Mouse (Mus musculus) adrenal gland, postnatal 4 days (tissue): Measurements from ENCODE around the gene Ppm1h. TPM values are rescaled to one million over a fixed set of nuclear protein-coding genes. Genes with fewer than 3 reads are reported as not detected.

Experiments
- DNase-seq, 2 experiments: peaks; one replicate each; pipeline ENCODE4 v3.0.0; 2021 to 2022; ENCODE audit warnings: low spot score in 2 of 2, mixed read lengths in 2 of 2
- total RNA-seq, 2 experiments: library from RNA; stranded (reverse); gene quantifications; 2 replicates each; pipeline ENCODE4 v1.2.3; 2021

Gene Ppm1h
- total RNA-seq, 2 experiments from 2014 or later = 16.7 to 25.9 TPM

- DNase-seq = no peak
Observed at GRCm38 (mm10) chr10:122742136-122742535, 63.6 kb downstream of the Ppm1h start.

DNA sequence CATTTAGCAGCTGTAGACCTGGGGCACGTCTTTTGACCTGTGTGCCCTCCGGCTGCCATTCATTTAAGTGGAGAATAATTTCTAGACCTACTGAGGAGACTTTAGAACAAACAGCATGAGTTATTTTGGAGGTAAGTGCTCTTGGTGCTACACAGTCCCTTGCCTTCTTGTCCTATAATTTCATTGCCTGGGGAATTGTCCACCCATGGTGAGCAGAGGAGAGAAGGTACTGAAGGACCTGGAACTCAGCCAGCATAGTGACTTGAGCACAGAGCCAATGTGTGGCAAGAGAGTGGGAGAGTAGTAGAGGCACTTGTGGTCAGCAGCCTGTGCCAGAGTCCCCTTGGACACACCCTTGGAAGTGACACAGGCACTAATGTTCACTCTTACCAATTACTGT is 64.8 kb downstream of the Ppm1h start:
- no peak for DNase-seq

DNA sequence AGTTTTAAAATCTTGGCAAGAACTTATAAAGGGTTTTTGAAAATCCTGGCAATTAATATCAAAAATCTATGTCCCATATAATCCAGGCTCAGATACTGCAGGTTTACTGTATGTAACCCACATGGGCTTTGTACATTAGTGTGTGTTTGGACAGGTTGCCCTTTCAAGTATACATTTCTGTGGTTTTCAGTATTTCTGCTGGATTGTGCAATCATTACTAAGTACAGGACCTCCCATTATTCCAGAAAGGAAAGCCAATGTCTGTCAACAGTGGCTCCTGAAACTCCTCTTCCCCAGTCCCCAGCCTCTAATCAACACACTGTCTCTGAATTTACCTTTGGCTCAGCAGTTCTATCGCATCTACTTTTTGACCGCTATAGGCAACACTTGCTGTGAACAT is 66.4 kb downstream of the Ppm1h start:
- DNase-seq = no peak

DNA sequence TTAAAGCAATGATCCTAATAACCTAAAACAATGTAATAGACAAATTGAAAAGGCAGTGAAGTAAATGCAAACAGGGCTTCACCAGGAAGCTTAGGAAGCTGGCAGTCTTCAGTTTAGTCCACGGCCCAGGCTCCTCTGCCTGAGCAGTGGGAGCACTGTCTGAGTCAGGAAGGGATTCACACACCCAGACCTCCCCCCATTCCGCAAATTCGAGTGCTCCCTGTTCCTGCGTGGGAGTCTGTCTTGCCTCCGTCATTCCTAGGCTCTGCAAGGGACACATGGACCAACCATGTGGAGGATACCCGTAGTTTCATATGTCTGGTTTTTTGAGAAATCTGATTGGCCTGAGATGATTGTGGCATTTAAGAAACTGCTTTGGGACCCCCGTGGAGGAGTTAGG is 67.6 kb downstream of the Ppm1h start:
- no peak for DNase-seq

- DNase-seq = no peak
Observed at GRCm38 (mm10) chr10:122747151-122747925, 68.8 kb downstream of the Ppm1h start.

DNA sequence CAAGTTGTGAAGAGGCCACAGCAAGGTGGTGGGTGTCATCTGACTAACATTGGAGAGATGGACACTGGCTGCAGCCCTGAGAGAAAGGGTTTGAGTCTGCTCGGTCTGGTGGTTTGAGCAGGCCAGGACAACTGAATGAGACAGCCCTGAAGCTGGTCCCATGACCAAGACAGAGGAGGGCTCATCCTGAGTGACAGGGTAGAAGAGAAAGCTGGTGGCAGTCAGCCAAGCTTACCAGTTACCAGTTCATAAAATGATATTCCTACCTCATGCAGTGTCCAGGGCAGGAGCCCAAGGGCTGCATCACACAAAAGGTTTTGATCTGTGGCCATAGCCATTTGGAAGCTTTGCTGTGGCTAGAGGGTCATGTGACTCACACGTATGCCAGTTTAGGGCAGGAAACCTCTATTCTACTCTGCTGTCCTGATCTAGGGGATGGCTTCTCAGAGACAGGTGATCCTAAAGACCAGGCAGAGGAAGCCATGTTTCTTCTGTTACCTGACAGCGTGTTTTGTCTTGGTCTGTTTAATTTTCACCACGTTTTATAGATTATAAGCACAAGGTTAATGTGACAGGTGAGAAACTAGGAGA is 69.9 kb downstream of the Ppm1h start:
- DNase-seq = no peak

GRCm38 (mm10) chr10:122749071-122749470 is 70.5 kb downstream of the Ppm1h start:
- no peak for DNase-seq

DNA sequence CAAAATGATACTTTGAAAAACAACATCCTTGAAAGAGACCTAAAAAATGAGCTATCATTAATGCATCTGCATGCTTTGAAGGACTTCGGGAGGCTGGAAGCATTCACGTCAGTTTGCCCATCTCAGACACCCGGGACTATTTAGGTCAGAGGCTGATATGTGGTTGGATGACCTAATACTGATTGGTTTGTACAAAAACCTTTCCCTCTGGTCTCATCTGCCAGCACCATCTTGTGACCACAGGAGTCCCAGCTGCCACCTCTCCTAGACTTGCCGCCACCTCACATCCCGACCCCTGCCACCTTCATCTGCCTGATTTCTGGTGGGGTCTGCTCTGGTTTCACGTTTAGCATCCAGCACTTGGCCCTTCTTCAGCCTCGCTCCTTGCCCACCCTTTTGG is 71.3 kb downstream of the Ppm1h start:
- no peak for DNase-seq

DNA sequence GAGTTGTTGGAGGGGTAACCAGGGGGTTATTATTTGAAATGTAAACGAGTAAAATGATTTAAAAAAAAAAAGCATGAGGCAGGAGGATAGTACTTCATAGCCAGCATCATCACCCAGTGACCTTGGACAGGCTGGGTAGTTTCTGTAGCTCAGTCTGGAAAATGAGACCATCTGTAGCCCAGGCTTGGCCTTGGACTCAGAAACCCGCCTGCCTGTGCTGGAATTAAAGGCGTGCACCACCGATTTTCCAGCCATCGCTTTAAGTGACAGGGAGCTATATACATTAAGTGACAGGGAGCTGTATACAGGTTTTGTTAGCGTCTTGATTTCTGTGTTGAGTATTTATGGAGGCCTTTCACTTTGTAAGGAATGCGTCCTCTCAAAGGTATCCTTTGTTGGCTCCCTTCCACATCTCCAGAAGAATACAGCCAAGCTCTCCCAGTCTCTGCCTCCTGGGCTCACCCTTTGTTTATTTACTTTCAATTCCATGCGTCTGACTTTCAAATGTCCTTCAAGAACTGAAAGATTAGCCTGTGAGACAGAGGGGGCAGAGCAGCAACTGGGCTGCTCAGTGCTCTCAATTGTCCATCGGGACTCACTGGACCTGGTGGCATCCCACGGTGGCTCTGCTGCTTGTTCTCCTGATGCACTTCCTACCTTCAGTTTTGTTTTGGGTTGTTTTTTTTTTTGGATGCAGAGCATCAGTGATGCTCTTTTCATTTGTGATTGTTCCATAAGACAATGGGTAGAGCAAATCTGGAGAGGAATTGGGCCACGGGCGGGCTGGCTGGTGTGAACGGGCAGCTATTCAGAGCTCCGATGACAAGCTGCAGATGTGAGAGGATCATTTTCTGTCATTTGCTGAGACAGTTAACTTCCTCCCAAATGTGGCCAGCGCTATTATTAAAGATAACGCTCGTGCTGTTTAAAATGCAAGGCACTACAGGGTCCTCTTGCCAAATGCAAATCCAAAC is 74.7 kb downstream of the Ppm1h start:
- no peak for DNase-seq

DNA sequence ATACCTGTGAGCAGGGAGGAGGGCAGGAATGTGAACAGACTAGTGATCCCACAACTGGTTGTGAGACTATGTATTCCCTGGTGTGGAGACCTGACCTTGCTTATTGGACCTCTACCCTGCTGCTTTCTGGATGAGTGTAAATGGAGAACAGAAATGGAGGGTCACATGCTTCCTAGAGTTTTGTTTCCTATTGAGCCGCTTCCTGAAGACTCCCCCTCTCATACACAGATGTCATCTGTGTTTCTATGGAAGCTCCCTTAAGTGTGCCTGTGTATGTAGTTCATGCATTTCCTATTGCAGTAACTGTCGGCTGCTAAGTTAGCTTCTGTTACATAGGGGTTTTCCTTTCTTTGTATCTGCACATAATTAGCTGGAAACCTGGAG is 75.4 kb downstream of the Ppm1h start:
- DNase-seq = no peak

DNA sequence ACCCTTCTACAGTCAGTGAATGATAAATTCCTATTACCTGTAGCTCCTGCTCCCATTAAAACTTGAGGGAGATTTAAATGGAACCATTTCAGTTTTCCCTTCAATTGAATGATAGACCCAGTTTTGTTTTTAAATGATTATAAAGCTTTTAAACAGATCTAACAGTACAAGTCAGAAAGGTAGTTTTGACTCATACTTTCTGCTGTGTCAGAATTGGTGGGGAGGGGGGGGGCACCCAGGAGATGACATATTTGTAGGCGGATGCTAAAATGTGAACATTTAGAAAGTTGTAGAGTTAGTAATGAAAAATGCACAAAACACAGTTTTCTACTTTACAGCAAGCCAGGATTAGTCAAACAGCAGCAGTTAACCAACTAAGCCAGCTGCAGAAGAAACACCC is 76.4 kb downstream of the Ppm1h start:
- no peak for DNase-seq

DNA sequence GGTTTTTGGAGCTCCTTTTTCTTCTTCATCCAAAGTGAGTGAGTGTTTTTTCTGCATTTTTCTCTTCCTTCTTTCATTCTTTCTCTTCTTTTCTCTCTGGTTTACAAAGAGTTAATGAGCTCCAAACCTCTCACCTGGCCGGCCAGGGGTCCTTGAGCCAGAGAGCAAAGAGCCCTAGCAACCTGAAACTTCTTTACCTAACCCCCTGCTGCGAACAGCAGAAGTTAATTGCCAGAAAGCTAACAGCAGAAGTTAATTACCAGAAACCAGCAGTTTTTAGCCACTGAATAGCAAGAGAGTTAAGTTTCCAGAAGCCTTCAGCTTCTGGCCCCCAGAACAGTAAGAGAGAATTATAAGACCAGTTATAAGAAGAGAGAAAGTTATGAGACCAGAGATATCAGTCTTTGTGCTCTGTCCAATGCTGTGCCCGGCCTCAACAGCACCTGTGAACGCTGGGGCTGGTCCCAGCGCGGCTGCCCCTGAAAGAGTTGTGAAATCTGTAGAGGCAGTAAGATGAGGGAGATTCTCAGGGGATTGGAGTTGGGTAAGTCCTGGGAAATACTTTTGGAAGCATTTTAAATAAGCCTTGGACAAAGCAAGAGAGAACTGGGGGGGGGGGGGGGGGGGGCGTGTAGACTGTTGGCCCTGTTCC is 78.4 kb downstream of the Ppm1h start:
- DNase-seq = no peak

DNA sequence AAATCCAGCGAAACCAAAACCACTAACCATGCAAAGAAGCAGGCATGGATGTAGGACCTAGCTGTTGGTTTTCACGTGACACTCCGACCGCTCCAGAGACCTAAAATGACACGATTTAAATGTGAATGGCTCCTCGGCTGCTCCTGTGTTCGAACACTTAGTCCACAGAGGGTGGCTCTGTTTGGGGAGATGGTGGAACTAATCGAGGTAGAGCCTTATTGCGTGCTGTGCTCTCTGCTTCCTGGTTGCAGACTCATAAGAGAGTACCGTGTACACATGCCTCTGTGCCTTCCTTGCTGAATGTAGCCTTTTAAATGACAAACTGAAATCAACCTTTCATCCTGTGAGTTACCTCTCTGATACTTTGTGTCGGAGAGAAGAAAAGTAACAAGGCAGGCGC is 79.2 kb downstream of the Ppm1h start:
- no peak for DNase-seq

DNA sequence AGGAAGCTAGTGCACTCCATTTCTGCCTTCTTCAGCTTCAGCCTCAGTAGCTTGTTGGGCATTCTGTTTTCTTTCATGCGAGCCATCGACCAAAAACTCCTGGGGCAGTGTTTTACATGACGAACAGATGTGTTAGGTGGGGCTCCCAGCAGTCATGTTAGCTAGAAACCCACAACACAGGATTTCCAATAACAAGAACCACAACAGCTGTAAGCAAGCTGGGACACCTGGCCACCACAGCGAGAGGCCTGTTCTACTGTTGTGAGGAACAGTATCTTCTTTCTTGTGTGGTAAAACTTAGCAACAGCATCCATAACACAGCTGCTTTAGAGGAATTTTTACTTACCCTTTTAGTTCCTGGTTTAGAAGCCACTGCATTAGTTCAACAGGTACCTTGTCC is 79.8 kb downstream of the Ppm1h start:
- DNase-seq = no peak

DNA sequence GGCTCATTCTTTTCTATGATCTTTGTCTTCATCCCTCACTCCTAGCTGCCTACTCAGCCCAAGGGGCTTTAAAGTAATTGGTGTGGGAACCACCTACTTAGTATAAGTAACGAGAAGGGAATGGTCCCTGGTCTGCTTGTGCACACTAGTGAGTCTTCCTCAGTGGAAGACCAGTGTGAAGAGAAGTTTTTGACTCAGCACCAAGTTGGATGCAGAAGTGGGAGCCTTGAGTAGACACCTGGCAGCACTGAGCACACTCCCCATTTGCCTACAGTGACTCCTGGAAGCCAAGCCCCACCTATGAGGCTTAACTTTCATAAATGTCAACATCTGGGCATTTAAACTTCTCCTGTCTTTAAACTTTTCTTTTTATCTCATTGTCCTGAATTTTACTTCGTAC is 81.2 kb downstream of the Ppm1h start:
- no peak for DNase-seq

DNA sequence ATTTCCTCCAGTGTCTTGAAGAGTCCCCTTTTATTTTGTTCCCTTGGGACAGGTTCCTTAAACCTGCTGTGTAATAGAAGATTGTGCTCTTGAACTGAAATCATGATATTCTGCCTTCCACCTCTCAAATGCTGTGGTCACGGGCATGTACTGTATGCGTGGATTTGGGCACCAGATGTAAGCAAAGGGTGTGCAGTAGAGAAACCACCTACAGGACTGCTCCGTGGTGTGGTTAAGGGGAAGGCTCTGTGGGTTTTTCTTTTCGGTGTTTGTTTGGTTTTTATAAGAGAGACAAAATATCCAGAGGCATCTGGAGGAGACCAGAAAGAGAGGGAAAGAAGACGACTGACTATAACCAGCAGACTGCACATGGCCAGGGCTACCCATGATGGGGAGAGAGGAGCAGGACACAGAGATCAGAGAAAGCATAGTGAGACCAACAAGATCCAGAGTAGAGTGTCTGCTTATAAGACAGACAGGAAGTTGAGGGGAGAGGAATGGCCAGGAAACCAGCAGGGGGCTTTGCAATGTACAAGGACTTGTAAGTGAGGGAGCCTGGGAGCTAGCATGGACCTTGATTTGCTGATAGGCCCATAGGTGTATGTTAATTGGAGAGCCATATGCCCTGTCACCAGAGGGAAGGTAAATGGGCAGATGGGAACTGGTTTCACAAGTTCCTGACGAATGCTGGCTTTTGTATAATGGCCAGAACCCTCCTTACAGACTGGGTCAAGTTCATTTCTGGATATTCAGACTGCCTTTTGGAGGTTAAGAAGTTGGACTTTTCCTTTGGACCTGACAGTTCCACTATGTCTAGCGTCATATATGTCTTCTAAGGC is 82.1 kb downstream of the Ppm1h start:
- no peak for DNase-seq

DNA sequence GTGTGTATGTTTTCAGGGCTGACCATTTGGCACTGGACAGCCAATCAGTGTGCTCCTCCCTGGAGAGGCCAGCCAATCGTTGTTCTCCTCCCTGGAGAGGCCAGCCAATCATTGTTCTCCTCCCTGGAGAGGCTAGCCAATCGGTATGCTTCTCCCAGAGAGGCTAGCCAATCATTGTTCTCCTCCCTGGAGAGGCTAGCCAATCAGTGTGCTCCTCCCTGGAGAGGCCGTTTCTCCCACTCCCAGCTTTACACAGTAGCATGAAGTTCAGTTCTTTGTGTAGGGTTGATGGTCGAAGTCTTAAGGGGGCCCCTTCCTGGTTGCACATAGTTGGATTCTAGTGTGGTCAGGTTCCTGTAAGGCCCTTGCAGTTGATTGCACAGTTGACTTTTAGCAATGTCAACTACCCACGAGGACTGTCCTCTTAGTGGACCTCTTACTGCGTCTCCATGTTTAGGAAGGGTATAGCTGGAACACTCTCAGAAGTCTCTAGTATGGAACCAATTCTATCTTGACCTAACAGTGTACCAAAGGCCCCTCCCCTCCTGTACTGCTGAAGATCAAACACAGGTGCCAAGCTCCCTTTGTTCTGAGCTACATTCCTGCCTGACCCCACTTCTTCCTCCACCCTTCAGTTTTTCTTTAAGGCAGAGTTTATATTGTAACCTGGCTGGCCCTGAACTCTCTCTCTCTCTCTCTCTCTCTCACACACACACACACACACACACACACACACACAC is 84.4 kb downstream of the Ppm1h start:
- DNase-seq = no peak

GRCm38 (mm10) chr10:122763596-122763995 is 85.0 kb downstream of the Ppm1h start:
- DNase-seq = no peak

GRCm38 (mm10) chr10:122764653-122765052 is 86.1 kb downstream of the Ppm1h start:
- no peak for DNase-seq

DNA sequence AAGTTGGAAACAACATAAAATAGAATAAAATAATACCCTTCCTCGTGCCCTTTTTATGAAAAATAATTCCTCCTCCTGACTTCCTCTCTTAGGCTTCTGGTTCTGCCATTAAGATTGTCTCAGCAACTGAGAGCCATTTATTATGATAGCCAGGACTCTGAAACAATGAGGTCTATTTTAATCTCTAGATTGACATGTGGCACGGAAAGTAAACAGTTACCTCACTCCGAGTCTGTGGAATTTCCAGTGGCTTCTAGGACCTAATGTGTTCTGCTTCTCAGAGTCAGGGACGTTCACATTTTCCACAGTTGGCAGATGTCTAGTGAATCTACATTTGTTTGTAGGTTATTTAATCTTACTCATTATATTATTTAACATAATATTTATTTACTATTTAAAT is 87.0 kb downstream of the Ppm1h start:
- no peak for DNase-seq
